Mouse (Mus musculus) lung, embryonic 16.5 days (tissue): ENCODE data around the gene Mboat1. TPM values are rescaled to one million over a fixed set of nuclear protein-coding genes. Genes with fewer than 3 reads are reported as not detected.

Source experiments
- ATAC-seq: fragments of 200-750 bp; cut with Nextera tagmentation; 2 replicates; pipeline ENCODE4 v1.8.0; 2017; ENCODE audit warnings: low read depth, mild to moderate bottlenecking, moderate library complexity
- H3K27ac ChIP-seq: fragments of 300-500 bp; sonication (generic); 2 replicates; pipeline ENCODE4 v1.5.1; 2014; ENCODE audit warnings: mild to moderate bottlenecking, control low read depth, low read length
- H3K27me3 ChIP-seq: fragments of 300-500 bp; sonication (generic); 2 replicates; pipeline ENCODE4 v1.6.1; 2014; ENCODE audit warnings: low read depth, low read length, mixed read lengths; ENCODE audit not compliant: control insufficient read depth, insufficient read depth
- H3K36me3 ChIP-seq: fragments of 300-500 bp; sonication (generic); 2 replicates; pipeline ENCODE4 v1.6.1; 2014; ENCODE audit warnings: low read length; ENCODE audit not compliant: control insufficient read depth, insufficient read depth
- H3K4me1 ChIP-seq: fragments of 300-500 bp; sonication (generic); replicated peaks from 2 replicates; pipeline ENCODE4 v1.6.1; 2014; ENCODE audit warnings: low read length, mixed read lengths; ENCODE audit not compliant: control insufficient read depth, insufficient read depth
- H3K4me2 ChIP-seq: fragments of 300-500 bp; sonication (generic); 2 replicates; pipeline ENCODE4 v1.6.1; 2014; ENCODE audit warnings: low read depth, low read length, control low read depth
- H3K4me3 ChIP-seq: fragments of 300-500 bp; sonication (generic); 2 replicates; pipeline ENCODE4 v1.5.1; 2014; ENCODE audit warnings: mild to moderate bottlenecking, low read length, control low read depth
- H3K9ac ChIP-seq: fragments of 300-500 bp; sonication (generic); 2 replicates; pipeline ENCODE4 v1.6.1; 2014; ENCODE audit warnings: low read length, control low read depth
- H3K9me3 ChIP-seq: fragments of 300-500 bp; sonication (generic); 2 replicates; pipeline ENCODE4 v1.6.1; 2016; ENCODE audit warnings: low read length; ENCODE audit not compliant: control insufficient read depth
- WGBS: fragments of 180-500 bp; shearing (Covaris S2); extraction: QIAGEN DNeasy Blood & Tissue Kit; methylation state at CpG from one replicate; pipeline ENCODE4 v1.1.7; 2014; 5-methylcytosine and 5-hydroxymethylcytosine counted together
- polyA plus RNA-seq: library from polyadenylated mRNA; unstranded; fragments of >200 nt; fragmentation: Nextera tagmentation; extraction: Ambion mirVana; gene quantifications from 2 replicates; pipeline ENCODE4 v1.2.1, GENCODE M21; 2015

Gene Mboat1
- polyA plus RNA-seq, 1 experiment from 2014 or later = 26.4 TPM

GRCm38 (mm10) chr13:30264765-30265164 lies 128.5 kb downstream of the Mboat1 start:
- H3K27me3 ChIP-seq = no peaks in the 10 kb centered on the region
- H3K9ac ChIP-seq = no peak overlapping the region
- no peak overlapping the region for H3K4me3 ChIP-seq
- H3K9me3 ChIP-seq = no peaks in the 10 kb centered on the region
- H3K4me2 ChIP-seq = no peak overlapping the region
- peaks cover under 1% of the 10 kb centered on the region; the same call in 1 of the 2 replicates for H3K4me1 ChIP-seq
- H3K27ac ChIP-seq = no peak overlapping the region
- no peak for ATAC-seq
- WGBS = 65% methylated on average over 5 of the region's 5 CpGs
- no peaks in the 10 kb centered on the region for H3K36me3 ChIP-seq

GRCm38 (mm10) chr13:30266036-30266435 lies 129.7 kb downstream of the Mboat1 start:
- H3K9me3 ChIP-seq = no peaks in the 10 kb centered on the region
- H3K9ac ChIP-seq = no peak overlapping the region
- H3K4me3 ChIP-seq = no peak overlapping the region
- no peak for ATAC-seq
- H3K27me3 ChIP-seq = no peaks in the 10 kb centered on the region
- H3K4me2 ChIP-seq = no peak overlapping the region
- no peak overlapping the region for H3K27ac ChIP-seq
- H3K36me3 ChIP-seq = no peaks in the 10 kb centered on the region
- WGBS = 88% methylated on average over 11 of the region's 11 CpGs
- no peaks in the 10 kb centered on the region for H3K4me1 ChIP-seq

- ATAC-seq = no peak
These were observed 135.9 kb downstream of the Mboat1 start for GRCm38 (mm10) chr13:30272040-30272686.

More at GRCm38 (mm10) chr13:30272040-30272686, 135.9 kb downstream of the Mboat1 start:
- Histone ChIP-seq H3K27ac (no peak overlapping the region), H3K4me1 (no peaks in the 10 kb centered on the region), H3K4me3 (no peak overlapping the region), H3K9ac (no peak overlapping the region), H3K36me3 (no peaks in the 10 kb centered on the region), H3K27me3 (no peaks in the 10 kb centered on the region), H3K4me2 (no peak overlapping the region), H3K9me3 (no peaks in the 10 kb centered on the region)
- 14% methylated on average over 6 of the region's 6 CpGs for WGBS

Other genes starting within 250 kb of the Mboat1 start
- 9.7 and 11.3 TPM in 2 replicates for gene E2f3, start 150.4 kb upstream of the Mboat1 start, polyA plus RNA-seq
- gene Agtr1a, start 200.0 kb downstream of the Mboat1 start, polyA plus RNA-seq = 6.5 and 7.3 TPM in 2 replicates